Mouse (Mus musculus) stomach, postnatal 0 days (tissue): ENCODE data around the gene Ubr2.

Experiments used
- CTCF ChIP-seq: IDR thresholded peaks from 2 replicates; pipeline ENCODE4 v1.5.1; 2016; ENCODE audit warnings: antibody characterized with exemption, low read depth, mild to moderate bottlenecking, moderate library complexity
- EP300 ChIP-seq: optimal IDR thresholded peaks from 2 replicates; pipeline ENCODE3; 2016; ENCODE audit warnings: antibody characterized with exemption

DNA sequence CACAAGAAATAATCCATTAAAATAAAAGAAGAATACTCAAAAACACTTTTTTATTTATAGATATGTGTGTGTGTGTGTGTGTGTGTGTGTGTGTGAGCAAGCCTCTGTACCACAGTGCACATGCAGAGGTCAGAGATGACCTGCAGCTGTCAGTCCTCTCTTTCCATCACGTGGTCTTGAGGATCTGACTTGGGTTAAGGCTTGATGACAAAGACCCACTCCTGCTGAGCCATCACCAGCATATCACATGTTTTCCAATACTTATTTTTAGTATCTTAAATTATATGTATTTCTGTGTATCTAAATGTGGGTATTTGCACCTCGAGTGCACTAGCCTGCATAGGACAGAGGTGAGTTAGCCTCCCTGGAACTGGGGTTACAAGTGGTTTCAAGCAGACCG lies 14.7 kb downstream of the Ubr2 start:
- TF ChIP-seq CTCF (no peak), EP300 (no peak)
